Mouse (Mus musculus) left cerebral cortex, adult 9 months (tissue): ENCODE measurements around the gene Samd13.

Source experiments
- DNase-seq, 2 experiments: peaks; one replicate each; pipeline ENCODE4 v3.0.0; 2022; ENCODE audit warnings: low spot score in 2 of 2

Gene Samd13

GRCm38 (mm10) chr3:146684811-146685675, at the start of gene Samd13:
Samd13 (minus strand) TSS chr3:146685592.
- peak in 1 of 2 experiments; percentile 34 for DNase-seq

GRCm38 (mm10) chr3:146731499-146731898, 46.1 kb upstream of the Samd13 start:
- DNase-seq = no peak

- peak in 1 of 2 experiments; percentile 42 for DNase-seq
These were observed 37.6 kb upstream of the Samd13 start for GRCm38 (mm10) chr3:146723037-146723436.

GRCm38 (mm10) chr3:146719696-146720095, 34.3 kb upstream of the Samd13 start:
- DNase-seq = no peak

GRCm38 (mm10) chr3:146718251-146718650, 32.9 kb upstream of the Samd13 start:
- DNase-seq = no peak

- no peak for DNase-seq
These were observed 26.9 kb upstream of the Samd13 start for GRCm38 (mm10) chr3:146712305-146712704.

GRCm38 (mm10) chr3:146711559-146711958, 26.2 kb upstream of the Samd13 start:
- DNase-seq = peak; percentile 42 to 43

GRCm38 (mm10) chr3:146711084-146711483, 25.7 kb upstream of the Samd13 start:
- no peak for DNase-seq

GRCm38 (mm10) chr3:146709086-146709485, 23.7 kb upstream of the Samd13 start:
- DNase-seq = no peak

GRCm38 (mm10) chr3:146708381-146708780, 23.0 kb upstream of the Samd13 start:
- DNase-seq = no peak

GRCm38 (mm10) chr3:146704099-146704498, 18.7 kb upstream of the Samd13 start:
- no peak for DNase-seq

- no peak for DNase-seq
These were observed 14.7 kb upstream of the Samd13 start for GRCm38 (mm10) chr3:146700051-146700450.

GRCm38 (mm10) chr3:146698982-146699381, 13.6 kb upstream of the Samd13 start:
- no peak for DNase-seq

- DNase-seq = no peak
These were observed 7.2 kb upstream of the Samd13 start for GRCm38 (mm10) chr3:146692547-146692946.

GRCm38 (mm10) chr3:146687121-146687725, 1.8 kb upstream of the Samd13 start:
- DNase-seq = no peak

GRCm38 (mm10) chr3:146686428-146686827, 1.0 kb upstream of the Samd13 start:
- no peak for DNase-seq

- DNase-seq = no peak
These were observed 2.3 kb downstream of the Samd13 start for GRCm38 (mm10) chr3:146683095-146683494.

- peak; percentile 43 to 59 for DNase-seq
These were observed 3.2 kb downstream of the Samd13 start for GRCm38 (mm10) chr3:146682140-146682651.

- no peak for DNase-seq
These were observed 3.7 kb downstream of the Samd13 start for GRCm38 (mm10) chr3:146681696-146682095.

- DNase-seq = no peak
These were observed 4.8 kb downstream of the Samd13 start for GRCm38 (mm10) chr3:146680625-146681024.

- DNase-seq = no peak
These were observed 5.7 kb downstream of the Samd13 start for GRCm38 (mm10) chr3:146679646-146680045.

GRCm38 (mm10) chr3:146676193-146676592, 9.2 kb downstream of the Samd13 start:
- no peak for DNase-seq

- no peak for DNase-seq
These were observed 10.3 kb downstream of the Samd13 start for GRCm38 (mm10) chr3:146675101-146675500.
